Mouse (Mus musculus): ENCODE measurements around the gene Trmt10a.
A peak's percentile ranks its signal among the peaks of the same experiment; 100 is the strongest.

The Trmt10a gene

GRCm38 (mm10) chr3:138193683-138194302, 50.5 kb downstream of the Trmt10a start, which contains the start of gene 4930579F01Rik:
Gene 4930579F01Rik, minus strand, starts transcription at chr3:138193825.
- DNase-seq (ENCODE audit: extremely low read depth, low read depth, low spot score): no peak

GRCm38 (mm10) chr3:138197093-138197492, 53.8 kb downstream of the Trmt10a start:
- DNase-seq (ENCODE audit: extremely low read depth, low read depth, low spot score): no peak

DNA sequence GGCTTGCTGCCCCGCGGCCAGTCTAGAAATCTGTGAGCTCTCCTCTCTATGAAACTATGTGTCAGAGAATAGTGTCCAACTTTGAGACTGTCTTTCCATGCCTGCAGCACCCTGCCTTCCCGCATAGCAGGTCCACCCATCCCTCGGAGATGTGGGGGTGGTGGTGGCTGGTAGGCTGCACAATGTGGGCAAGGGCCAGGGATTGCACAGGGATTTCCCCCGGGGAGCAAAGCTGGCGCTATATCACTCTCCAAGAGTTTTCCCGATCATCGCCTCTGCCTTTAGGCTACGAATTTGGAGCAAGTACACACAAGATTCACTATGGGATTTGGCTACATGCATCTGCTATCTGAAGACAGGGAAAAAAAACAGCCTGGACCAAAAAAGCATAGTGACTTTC, 54.3 kb downstream of the Trmt10a start:
- DNase-seq (ENCODE audit: extremely low read depth, low read depth, low spot score): peak; percentile 78

DNA sequence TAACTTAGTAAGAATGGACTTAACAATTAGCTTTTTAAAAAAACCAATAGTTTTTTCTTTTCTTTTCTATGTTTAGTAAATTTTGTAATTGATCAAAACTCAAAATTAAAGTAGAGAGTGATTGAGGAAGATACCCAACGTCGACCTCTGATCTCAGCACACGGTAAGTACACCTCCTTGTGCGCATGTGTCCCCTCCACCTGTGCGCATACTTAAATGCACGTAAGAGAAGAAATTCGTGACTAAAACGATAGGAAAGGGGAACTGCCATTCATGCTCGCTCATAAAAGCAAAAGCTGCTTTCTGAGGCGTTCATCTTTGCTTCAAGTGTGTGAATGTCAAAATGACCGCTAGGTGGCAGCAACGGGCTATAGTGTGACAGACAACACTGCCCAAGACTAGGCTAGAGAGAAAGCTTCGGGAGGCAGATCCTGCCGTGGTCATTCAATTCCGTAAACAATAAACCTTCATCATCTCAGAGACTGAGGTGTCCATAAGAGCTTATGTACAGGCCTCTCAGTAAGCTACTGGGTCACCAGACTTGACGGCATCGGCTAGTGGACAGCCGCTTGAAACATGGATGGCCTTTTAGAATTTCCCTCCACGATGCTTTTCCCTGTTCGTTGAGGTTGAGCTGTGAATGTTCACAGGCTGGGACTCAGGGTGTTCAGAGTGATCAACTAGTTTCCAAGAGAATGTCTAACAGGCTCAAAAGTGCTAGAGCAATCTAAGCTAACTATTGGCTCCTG, 54.9 kb downstream of the Trmt10a start:
- no peak for DNase-seq (ENCODE audit: extremely low read depth, low read depth, low spot score)

GRCm38 (mm10) chr3:138198722-138199068, 55.4 kb downstream of the Trmt10a start:
- DNase-seq (ENCODE audit: extremely low read depth, low read depth, low spot score): no peak

DNA sequence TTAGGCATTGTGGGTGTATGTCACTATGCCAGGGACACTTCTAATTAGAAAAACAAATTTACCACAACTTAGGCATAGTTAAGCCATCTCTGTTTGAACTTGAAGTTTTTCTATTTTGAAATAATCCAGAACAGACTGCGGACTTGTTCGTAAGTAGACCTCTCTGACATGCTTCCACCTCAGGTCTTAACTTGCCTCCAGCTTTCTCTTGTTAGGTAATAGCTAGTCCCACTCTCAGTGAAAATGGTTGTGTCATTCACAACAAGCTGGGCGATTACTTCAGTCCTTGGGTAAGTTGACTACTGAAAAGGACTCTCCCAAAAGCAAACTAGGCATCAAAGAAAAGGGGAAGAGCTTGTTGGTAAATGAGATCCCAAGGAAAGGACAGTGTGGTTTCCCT, 65.6 kb downstream of the Trmt10a start:
- DNase-seq (ENCODE audit: extremely low read depth, low read depth, low spot score): peak; percentile 98
